Mouse (Mus musculus) T-helper 2 cell (primary cell): Measurements from ENCODE around the gene Kptn.

ENCODE experiments used
- in situ Hi-C: fragments of 300-600 bp; cut with MboI, MseI; formaldehyde crosslinking; loops from one replicate; pipeline ENCODE4 v1.15.1; 2025; ENCODE audit warnings: high pct_unique_total_duplicates

Kptn gene

GRCm38 (mm10) chr7:16160702-16161101 lies 41.0 kb downstream of the Kptn start:
- in situ Hi-C loops = no loop called here

- in situ Hi-C loops = no loop called here
These were observed 41.6 kb downstream of the Kptn start for GRCm38 (mm10) chr7:16161302-16161701.

- in situ Hi-C loops = no loop called here
These were observed 42.3 kb downstream of the Kptn start for GRCm38 (mm10) chr7:16162036-16162435.

- in situ Hi-C loops = no loop called here
These were observed 52.5 kb downstream of the Kptn start for GRCm38 (mm10) chr7:16172141-16172581.

DNA sequence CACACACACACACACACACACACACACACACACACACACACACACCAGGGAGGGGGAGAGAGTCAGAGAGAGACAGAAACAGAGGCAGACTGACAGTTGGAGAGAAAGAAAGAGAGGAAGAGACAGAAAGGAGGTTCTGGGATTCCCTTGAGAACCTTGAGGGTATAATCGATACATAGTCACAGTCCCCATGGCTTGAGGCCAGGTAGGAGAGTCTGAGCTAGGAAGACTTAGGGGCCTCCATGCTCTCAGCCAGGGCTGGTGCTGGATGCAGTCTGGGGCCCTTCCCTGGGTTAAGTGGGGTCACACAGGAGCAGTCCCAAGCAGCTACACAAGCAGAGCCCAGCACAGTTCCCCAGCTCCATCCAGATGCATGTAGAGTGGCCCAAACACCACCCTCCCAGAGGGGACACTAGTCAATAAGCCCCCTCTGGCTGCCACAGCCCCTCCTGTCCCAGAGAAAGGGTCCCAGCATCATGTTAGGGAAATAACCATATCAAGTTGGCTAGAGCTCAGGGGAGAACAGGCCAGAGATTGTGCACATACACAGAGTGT lies 53.0 kb downstream of the Kptn start:
- in situ Hi-C loops = no loop called here

DNA sequence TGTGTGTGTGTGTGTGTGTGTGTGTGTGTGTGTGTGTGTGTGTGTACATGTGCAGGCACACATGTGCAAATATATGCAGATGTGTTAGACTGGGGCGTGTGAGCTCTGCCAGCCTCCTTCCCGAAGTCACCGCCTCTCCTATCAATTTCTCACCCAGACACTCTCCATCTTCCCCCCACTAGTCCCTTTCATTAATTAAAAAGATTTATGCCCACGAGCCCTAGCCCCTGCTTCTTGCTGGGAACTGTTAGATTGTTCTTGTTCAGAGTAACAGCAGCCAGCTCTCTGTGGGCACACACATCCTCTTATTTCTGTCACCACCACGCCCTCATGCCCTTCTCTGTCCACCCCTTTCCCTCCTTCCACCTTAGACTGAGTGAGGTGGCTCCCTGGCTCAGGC lies 53.5 kb downstream of the Kptn start:
- in situ Hi-C loops = no loop called here

GRCm38 (mm10) chr7:16174597-16175541 lies 55.2 kb downstream of the Kptn start, which contains the start of gene Meis3:
Gene Meis3 (plus strand): TSS chr7:16175090.
- in situ Hi-C loops = no loop called here

- in situ Hi-C loops = no loop called here
These were observed 55.8 kb downstream of the Kptn start for GRCm38 (mm10) chr7:16175542-16175931.
